Mouse (Mus musculus): ENCODE data around the gene Bola1.

- TF ChIP-seq POLR2A (IDR thresholded peaks at IDR 0.05; ENCODE audit: control insufficient read depth, extremely low read depth, insufficient read depth, low read length, poor library complexity) (no peak), CTCF (IDR thresholded peaks at IDR 0.05; ENCODE audit: borderline replicate concordance, control insufficient read depth, extremely low read depth, insufficient read depth, low read length, poor library complexity) (no peak)
These were observed 49.2 kb downstream of the Bola1 start for GRCm38 (mm10) chr3:96170276-96170675.
